Mouse (Mus musculus) left cerebral cortex, adult 18-20 months (tissue): ENCODE measurements around the gene Olfr1420. TPM values are rescaled to one million over a fixed set of nuclear protein-coding genes. Genes with fewer than 3 reads are reported as not detected.

ENCODE experiments used
- microRNA-seq, 2 experiments: library from miRNA; unstranded; fragments of <30 nt; microRNA quantifications; one replicate each; pipeline ENCODE4 v1.2.0; 2021
- total RNA-seq, 2 experiments: library from RNA; stranded (reverse); gene quantifications; 2 replicates each; pipeline ENCODE4 v1.2.3; 2021

Gene Olfr1420
- total RNA-seq, 2 experiments from 2014 or later: not detected

Small RNA genes within 50 kb of the gene (microRNA-seq; reads per million reads assigned to microRNA genes)
- gene Mir6994: 4.0 to 7.4 reads per million in 2 experiments

Other genes with a start within 250 kb of the Olfr1420 start
- not detected for gene Ms4a3, start 245.7 kb upstream of the Olfr1420 start, total RNA-seq
- not detected for gene Oosp2, start 226.0 kb upstream of the Olfr1420 start, total RNA-seq
- not detected for gene Oosp1, start 195.4 kb upstream of the Olfr1420 start, total RNA-seq
- gene Oosp3, start 189.5 kb upstream of the Olfr1420 start, total RNA-seq: not detected
- gene Gif, start 139.0 kb upstream of the Olfr1420 start, total RNA-seq: not detected
- 10 to 100 TPM; 39.3 to 43.3 TPM for gene Mrpl16, start 116.2 kb upstream of the Olfr1420 start, total RNA-seq
- 10 to 100 TPM; 29.5 to 30.8 TPM for gene Stx3, start 67.2 kb upstream of the Olfr1420 start, total RNA-seq
- not detected for gene Olfr1417, start 47.3 kb upstream of the Olfr1420 start, total RNA-seq
- not detected for gene Olfr1418, start 25.5 kb upstream of the Olfr1420 start, total RNA-seq
- not detected for gene Olfr1419, start 11.5 kb upstream of the Olfr1420 start, total RNA-seq
- 10 to 100 TPM; 20.4 to 22.4 TPM for gene Patl1, start 25.8 kb downstream of the Olfr1420 start, total RNA-seq
- 10 to 100 TPM; 55.9 to 58.2 TPM for gene Osbp, start 79.4 kb downstream of the Olfr1420 start, total RNA-seq
- gene Olfr1423, start 154.8 kb downstream of the Olfr1420 start, total RNA-seq: not detected
- not detected for gene Olfr1424, start 176.1 kb downstream of the Olfr1420 start, total RNA-seq
- not detected for gene Olfr1425, start 191.2 kb downstream of the Olfr1420 start, total RNA-seq
- not detected for gene Olfr1426, start 205.4 kb downstream of the Olfr1420 start, total RNA-seq
- not detected for gene Olfr1427, start 216.8 kb downstream of the Olfr1420 start, total RNA-seq
- gene Olfr1428, start 229.3 kb downstream of the Olfr1420 start, total RNA-seq: not detected
- not detected for gene Olfr76, start 236.6 kb downstream of the Olfr1420 start, total RNA-seq